Mouse (Mus musculus): Measurements from ENCODE around the gene BB287469. TPM values are rescaled to one million over a fixed set of nuclear protein-coding genes. Genes with fewer than 3 reads are reported as not detected.
"Not testable (repeated sequence)": the region's sequence is repeated elsewhere in the genome, so short reads cannot be mapped to it uniquely, and the experiment has no call there.

BB287469 gene
- not detected for total RNA-seq (2022)

DNA sequence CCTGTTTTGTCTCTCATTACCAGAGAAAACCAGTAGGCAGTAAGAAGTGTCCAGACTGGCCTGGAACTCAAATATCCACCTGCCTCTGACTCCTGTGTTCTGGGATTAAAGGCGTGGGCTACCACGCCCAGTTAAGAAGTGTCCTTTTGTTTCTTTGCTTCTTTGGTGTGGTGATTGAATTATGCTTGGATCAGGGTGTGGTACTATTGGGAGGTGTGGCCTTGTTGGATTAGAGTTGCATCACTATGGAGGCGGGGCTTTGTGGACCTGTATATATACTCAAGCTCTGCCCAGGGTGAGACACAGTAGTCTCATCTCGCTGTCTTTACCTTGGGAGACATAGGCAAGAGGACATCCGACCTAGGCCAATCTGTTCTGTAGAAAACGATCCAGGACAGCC is at the start of gene BB287469:
BB287469 (plus strand) TSS at position 301 of the 400 bp plus-strand sequence.
- DNase-seq (ENCODE audit: low spot score in 2 of 2) = not testable (repeated sequence)

DNA sequence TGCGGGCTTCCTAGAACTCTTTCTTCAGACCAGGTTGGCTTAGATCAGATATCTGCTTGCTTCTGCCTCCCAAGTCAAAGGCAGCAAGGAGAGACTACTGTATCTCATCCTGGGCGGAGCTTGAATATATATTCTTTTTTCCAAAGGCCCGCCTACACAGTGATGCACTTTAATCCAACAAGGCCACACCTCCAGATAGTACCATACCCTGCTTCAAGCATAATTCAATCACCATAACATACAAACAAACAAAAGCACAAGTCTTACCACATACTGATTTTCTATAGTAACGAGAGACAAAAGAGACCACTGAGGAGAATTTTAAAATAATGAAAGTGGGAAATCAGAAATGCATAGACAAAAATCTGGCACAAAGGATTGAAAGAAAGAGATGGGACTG is 40.7 kb upstream of the BB287469 start, which contains the start of gene Gm21319:
Gm21319 (minus strand) TSS at position 101 of the 400 bp plus-strand sequence.
- not testable (repeated sequence) for DNase-seq (ENCODE audit: low spot score in 2 of 2)

DNA sequence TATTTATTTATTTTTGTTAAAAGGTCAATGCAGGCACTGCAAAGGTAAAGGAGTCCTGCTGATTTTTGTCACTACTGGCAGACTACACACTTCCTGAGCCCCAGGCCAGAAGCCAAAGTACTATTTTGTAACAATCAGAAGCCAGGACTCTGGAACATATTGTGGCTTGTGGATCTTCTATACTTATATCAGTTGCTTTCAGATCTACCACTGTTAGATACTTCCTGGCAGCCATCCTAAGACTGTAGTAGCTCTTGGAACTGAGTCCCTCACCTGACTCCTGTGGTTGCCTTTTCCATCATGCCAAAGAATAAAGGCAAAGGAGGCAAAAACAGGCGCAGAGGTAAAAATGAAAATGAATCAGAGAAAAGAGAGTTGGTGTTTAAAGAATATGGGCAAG is 21.2 kb upstream of the BB287469 start, which contains the start of gene Gm21936:
Gm21936 (plus strand) TSS at position 301 of the 400 bp plus-strand sequence.
- DNase-seq (ENCODE audit: low spot score in 2 of 2) = not testable (repeated sequence)

DNA sequence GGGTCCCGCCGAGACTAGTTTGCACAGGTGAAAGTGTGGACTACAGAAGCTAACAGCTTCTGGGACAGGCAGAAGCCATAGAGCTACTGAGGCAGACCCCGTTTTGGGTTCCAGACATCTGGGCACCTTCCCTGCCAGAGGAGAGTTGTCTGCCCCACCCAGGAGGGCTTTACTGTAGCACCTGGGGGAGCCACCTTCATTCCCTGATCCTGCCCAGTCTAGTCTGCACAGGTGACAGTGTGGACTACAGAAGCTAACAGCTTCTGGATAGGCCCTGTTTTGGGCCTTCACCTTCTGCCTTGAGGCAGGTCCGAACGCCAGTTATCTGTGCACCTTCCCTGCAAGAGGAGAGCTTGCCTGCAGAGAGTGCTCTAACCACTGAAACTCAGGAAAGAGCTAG is 18.4 kb upstream of the BB287469 start:
- DNase-seq (ENCODE audit: low spot score in 2 of 2) = not testable (repeated sequence)

DNA sequence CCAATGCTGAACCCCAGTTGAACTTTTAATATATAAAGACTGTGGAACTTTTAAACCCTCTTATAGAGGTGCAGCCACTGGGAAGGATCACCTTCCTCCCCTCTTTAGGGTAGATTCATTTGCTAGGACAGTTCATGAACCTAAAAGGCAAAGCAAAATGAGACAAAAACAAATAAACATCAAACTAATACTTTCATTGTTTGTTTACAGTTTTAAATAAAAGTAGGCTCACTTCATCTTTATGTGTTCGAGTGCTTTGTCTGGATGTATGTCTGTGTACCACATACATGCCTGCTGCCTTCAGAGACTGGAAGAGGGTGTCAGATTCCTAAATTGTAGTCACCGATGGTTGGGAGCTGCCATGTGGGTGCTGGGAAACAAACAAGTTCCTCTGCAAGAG is 25.9 kb downstream of the BB287469 start, which contains the start of gene Gm2001:
Gm2001 (minus strand) TSS at position 101 of the 400 bp plus-strand sequence.
- DNase-seq (ENCODE audit: low spot score in 2 of 2) = not testable (repeated sequence)

DNA sequence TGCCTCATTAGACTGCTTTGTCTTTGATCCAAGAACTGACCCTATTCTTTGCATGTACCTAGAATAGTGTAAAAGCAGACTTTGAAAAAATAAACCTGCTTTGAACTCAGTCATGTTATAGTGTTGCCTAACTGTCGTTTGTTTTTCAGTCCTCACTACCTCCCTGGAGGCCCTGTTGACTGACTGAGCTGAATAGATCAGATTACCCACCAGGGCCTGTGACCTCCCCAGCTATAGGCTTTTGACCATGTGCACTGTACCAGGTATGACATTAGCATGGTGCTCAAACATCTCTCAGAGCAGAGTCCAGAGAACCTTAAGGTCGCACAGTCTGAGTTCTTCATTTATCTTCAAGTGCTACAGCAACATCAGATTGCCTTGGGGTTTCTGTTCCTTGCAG is 34.3 kb downstream of the BB287469 start:
- not testable (repeated sequence) for DNase-seq (ENCODE audit: low spot score in 2 of 2)

DNA sequence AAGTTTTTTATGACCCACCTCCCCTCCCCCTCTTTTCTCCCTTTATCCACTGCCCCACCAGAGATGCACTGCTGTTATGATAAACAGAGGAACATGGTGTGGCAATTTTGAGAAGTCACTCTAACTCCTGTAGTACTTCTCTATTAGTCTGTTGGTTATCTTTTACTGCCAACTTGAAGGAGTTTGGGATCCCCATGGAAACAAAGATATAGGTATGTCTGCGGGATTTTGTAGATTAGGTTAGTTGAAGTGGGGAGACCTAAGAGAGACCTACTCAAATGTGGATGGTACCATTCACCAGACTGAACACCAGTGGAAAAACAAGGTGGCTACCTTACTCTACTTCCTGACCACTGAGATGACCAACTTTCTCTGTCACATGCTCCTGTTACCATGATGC is 39.7 kb downstream of the BB287469 start:
- not testable (repeated sequence) for DNase-seq (ENCODE audit: low spot score in 2 of 2)

DNA sequence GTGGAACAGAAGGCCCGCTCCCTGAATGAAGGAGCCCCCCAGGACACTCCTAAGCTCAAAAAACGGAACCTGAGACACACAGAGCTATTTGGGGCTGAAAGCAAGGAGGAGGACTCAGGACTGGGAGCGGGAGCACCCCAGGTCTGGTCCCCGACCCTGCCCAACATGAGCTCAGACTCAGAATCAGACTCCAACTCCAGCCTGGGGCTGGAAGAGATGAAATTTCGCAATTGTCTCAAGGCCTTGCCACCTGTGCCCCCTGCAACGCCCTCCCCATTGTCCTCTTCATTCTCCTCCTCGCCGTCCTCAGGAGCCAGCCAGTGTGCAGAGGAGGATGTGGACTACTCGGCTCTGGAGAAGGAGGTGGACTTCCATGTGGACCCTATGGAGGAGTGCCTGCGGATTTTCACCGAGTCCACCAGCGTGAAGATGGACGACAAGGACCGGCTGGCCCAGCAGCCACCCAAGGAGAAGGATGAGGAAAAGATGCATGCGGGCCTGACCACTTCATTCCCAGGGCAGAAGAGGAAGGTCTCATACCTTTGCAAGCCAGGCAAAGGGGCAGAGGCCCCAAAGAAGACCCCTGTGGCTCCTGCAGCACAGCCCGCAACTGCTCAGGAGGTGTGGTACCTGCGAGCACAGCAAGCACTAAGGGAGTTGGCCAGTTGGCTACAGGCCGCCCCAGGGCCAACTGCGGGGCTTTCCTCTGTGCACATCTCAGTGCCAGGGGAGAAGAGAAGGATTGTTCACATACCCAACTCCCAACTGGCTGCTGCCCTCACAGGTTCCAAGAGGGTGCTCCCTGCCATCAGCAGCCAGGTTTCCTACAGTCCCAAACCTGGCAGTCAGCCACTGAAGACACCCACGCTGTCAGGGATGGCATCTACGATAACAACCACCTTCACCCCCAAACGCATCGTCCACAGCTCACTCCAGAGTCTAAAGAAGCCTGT is 45.6 kb downstream of the BB287469 start:
- not testable (repeated sequence) for DNase-seq (ENCODE audit: low spot score in 2 of 2)

DNA sequence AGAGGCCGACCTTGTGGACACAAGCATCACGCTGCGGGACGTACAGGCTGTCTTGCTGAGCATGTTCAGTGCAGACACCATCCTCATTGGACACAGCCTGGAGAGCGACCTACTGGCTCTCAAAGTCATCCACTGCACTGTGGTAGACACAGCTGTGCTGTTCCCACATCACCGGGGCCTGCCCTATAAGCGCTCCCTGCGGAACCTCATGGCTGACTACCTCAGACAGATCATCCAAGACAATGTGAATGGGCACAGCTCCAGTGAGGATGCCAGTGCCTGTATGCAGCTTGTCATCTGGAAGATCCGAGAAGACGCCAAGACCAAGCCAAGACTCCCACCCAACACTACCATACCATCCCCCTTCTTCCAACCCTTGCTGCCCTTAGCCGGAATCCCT is 47.3 kb downstream of the BB287469 start:
- not testable (repeated sequence) for DNase-seq (ENCODE audit: low spot score in 2 of 2)

DNA sequence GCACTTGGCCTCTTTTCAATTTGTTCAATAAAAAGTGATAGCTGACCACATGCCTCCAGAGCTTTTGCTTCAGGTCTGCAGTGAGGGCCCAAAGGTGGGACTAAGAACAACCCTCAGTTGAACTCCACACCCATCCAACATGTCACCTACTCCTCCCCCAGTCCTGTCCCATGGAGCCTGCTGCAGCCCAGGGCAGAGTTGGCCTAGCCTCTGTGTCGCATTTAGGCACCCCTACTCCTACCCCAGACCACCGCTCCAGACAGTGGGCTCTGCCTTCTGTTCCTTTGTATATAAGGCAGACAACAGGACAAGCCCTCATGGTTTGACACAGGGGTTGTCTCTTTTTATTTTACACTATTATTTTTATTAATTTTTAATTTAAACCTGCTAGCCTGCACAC is 47.7 kb downstream of the BB287469 start:
- DNase-seq (ENCODE audit: low spot score in 2 of 2) = not testable (repeated sequence)

Other genes starting within 250 kb of the BB287469 start
- gene Oog1, start 213.9 kb upstream of the BB287469 start, total RNA-seq (2022) = not detected
- gene Gm4027, start 197.7 kb upstream of the BB287469 start, total RNA-seq (2022) = not detected
- gene Gm16381, start 172.0 kb upstream of the BB287469 start, total RNA-seq (2022) = not detected
- not detected for gene Gm21319, start 40.8 kb upstream of the BB287469 start, total RNA-seq (2022)
- gene Gm21936, start 21.1 kb upstream of the BB287469 start, total RNA-seq (2022) = not detected
- not detected for gene Gm2001, start 25.8 kb downstream of the BB287469 start, total RNA-seq (2022)
- gene Gm2016, start 57.5 kb downstream of the BB287469 start, total RNA-seq (2022) = not detected
- gene Gm2022, start 78.8 kb downstream of the BB287469 start, total RNA-seq (2022) = not detected
- not detected for gene Gm2035, start 103.3 kb downstream of the BB287469 start, total RNA-seq (2022)
- gene Gm2042, start 137.5 kb downstream of the BB287469 start, total RNA-seq (2022) = not detected
- not detected for gene Gm2075, start 195.3 kb downstream of the BB287469 start, total RNA-seq (2022)
- gene Gm6803, start 202.2 kb downstream of the BB287469 start, total RNA-seq (2022) = not detected
- gene Gm2056, start 210.4 kb downstream of the BB287469 start, total RNA-seq (2022) = not detected